Mouse (Mus musculus) urinary bladder, adult 18-20 months (tissue): ENCODE measurements around the gene Nefh.

Experiments used
- DNase-seq, 2 experiments: peaks; one replicate each; pipeline ENCODE4 v3.0.0; 2022; ENCODE audit warnings: low spot score in 2 of 2, mixed read lengths in 2 of 2

The Nefh gene

GRCm38 (mm10) chr11:4953401-4953800, 5.5 kb upstream of the Nefh start:
- no peak for DNase-seq

DNA sequence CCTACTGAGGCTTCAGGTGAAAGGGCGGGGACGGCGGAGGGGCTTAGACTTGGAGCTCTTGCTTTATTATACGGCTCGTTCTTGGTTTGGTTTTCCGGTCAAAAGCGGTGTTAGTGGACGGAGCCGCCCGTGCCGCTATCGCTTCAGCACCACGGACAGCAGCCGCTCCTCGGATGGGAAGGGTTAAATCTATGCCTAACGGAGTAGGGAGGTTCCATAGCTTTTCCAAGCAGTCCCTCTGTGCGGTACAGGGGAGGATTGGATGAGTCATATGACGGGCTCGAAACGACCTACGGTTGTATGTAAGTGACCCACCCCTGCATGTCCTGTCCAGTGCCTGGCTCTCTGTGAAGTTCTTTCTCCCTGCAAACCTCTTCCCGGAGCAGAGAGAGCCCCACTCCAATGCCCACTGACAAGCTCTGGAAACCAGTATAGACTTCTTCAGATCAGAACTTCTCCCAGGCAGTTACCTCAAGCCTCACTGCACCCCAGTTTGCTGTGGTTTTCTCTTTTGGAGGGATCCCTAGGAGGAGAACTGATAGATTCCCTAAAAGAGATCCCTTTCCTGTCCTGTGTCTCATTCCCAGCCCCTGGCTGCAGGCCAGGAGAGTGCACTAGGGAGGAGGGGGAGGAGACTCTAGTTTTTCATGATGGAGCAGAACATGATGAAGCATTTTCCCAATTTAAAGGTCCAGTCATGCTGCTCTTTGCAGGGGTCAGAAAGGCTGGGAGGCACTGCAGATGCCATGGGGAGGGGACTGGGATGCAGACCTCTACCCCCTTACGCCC, 1.6 kb upstream of the Nefh start:
- DNase-seq = peak in 1 of 2 experiments; percentile 22

DNA sequence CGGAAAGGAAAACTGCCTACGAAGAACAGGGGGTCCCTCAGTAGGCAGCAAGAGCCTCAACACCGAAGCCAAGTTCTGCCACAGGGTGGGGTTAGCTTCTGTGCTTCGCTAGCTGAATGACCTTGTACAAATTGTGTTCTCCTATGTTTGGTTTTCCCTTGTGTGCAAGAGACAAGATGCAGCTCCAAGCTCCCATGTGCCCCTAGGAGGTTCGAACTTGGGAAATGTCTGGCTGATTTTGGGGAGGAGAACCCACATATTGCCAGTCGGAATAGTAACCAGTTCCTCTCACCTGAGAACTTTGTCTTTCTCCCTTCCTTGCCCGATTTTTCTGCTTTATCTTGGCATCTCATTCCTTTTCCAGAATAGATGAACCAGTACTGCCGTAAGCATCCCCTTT, 928 bp upstream of the Nefh start:
- no peak for DNase-seq

- DNase-seq = peak; percentile 22 to 52
Observed at GRCm38 (mm10) chr11:4946947-4947812, 684 bp downstream of the Nefh start.

DNA sequence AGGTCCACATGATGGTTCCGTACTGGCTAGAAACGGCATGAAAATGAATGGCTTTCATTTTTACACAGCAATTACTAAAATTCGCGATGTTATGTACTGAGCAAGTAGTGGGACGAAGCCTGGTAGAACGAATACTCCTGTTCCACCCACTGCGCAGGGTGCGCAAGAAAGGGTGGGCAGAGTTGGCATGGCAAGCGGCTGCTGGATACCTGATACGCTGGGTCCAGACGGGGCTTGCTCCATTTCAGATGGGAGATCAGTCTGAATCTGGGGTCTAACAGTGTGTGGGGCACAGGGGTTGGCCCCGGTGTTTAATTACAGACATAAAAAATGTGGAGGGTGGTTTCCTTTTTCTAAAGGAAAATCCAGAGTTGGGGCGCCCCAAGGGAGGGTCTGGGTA, 1.3 kb downstream of the Nefh start:
- no peak for DNase-seq

DNA sequence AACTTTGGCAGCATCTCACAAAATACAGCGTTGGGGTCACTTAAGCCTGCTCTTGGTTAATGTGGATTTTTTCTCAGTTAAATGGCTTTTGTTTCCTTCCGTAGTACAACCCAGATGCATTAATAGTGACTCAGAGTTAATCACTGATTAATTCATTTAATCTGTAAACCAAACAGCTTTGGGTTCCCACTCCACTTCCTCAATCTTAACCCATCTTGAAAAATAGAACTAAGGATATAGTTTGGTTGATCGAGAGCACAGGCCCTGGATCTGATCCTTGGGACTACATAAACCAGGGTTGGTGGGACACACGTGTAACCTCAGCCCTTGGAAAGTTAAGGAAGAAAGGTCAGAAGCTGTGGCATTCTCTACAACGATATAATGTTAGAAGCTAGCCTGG, 11.6 kb downstream of the Nefh start:
- no peak for DNase-seq

DNA sequence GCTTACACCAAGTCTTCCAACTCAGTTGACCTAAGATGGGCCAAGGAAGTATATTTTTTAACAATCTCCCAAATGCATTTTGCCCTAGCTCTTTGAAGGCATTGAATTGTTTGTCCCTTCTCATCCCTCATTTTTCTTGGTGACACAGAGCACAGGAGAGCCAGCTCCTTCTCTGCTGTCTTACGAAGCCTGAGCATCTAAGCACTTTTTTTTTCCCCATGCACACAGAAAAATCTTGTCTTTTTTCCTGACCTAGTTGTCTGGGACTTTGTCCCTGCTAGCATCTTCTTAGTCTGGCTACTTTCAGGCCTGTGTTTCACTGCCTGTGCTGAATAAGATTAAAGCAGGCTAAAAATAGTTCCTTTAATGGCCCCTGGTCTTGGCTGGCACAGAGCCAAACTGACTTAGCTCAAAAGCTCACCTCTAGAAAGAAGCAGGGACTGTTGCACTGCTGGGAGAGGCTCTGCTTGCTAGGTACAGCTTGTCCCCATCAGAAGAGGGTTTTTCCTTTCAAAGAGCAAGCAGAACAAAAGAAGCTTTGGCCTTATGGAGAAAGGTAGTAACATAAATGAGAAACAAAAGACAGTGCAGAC, 16.8 kb downstream of the Nefh start:
- DNase-seq = no peak

- DNase-seq = no peak
Observed at GRCm38 (mm10) chr11:4927224-4927623, 20.6 kb downstream of the Nefh start.

DNA sequence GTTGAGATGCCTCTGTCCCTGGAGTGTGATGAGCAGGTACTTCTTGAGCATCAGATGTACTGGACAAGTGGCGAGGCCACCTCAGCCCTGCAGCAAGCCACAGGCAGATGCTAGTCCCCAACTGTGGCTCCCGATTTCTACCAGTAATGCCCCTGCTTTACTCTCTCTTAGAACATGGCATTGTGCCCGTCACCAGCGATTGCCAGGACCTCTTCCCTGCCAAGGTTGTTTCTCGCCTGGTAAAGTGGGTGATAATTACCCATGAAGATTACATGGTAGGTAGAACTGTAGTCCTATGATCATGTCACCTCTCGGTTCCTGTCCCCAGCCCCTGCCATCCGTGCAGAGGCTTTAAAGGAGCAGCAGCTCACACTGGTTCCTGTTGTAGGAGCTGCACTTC, 26.1 kb downstream of the Nefh start:
- DNase-seq = no peak

- no peak for DNase-seq
Observed at GRCm38 (mm10) chr11:4921281-4921680, 26.6 kb downstream of the Nefh start.

DNA sequence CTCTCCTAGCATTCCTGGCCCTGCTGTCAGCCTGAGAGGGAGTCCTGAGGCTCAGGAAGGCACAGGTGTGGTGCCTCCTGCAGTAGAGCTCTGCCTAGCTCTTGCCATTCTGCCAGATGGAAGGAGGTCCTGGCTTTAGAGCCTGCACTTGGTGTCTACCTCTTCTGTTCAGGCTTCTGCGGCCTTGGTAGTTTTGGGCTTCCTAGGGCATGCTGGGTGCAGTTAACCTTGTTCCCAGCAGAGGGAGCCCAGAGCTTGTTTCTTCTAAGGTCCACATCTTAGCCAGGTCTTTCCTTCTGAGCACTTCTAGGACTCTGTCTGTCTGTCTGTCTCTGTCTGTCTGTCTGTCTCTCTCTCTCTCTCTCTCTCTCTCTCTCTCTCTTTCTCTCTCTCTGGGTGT, 31.8 kb downstream of the Nefh start:
- DNase-seq = peak in 1 of 2 experiments; percentile 37

GRCm38 (mm10) chr11:4906231-4906630, 41.6 kb downstream of the Nefh start:
- no peak for DNase-seq

DNA sequence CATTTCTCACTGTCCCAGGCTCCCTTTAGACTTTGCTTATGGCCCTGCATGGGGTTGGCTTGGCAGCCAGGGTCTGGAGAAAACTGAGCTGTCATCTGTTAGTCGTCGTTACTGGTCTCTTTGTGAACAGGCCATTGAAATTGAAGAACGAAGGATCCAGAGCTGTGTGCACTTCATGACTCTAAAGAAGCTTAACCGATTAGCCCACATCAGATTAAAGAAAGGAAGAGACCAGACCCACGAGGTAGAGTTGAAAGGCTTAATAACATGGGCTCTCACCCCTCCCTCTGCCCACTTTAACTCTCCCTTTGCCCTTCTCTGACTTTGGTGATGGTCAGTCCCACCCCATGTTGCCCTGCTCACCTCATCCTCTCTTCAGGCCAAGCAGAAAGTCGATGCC, 45.9 kb downstream of the Nefh start:
- no peak for DNase-seq

DNA sequence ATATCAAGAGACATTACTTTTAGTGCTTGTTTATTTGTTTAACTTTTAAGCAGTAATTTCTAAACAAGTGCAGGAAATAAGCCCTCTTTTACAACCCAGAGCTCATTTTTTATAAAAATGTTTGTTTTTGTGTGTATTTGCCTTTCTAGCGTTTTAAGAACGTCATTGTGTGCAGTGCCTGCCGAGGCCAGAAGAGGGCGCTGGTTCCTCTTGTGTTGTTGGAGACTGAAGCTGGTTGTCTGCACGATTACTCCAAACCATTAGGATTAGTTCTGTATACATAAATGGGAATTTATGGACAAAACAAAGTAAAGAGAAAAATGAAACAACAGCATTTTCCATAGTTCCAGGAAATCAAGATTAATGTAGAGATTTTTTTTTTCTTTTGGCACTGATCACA, 47.4 kb downstream of the Nefh start:
- no peak for DNase-seq

- peak; percentile 68 to 74 for DNase-seq
Observed at GRCm38 (mm10) chr11:4894848-4895816, 52.7 kb downstream of the Nefh start, which contains the start of gene Thoc5. TSS of gene Thoc5 (plus strand) at chr11:4895320.
